Mouse (Mus musculus): Measurements from ENCODE around the gene Nudt6. TPM values are rescaled to one million over a fixed set of nuclear protein-coding genes. Genes with fewer than 3 reads are reported as not detected.

The Nudt6 gene
- polyA plus RNA-seq, 1 experiment from 2014 or later: 4.7 TPM

GRCm38 (mm10) chr3:37418341-37418740 is 1.7 kb downstream of the Nudt6 start:
- 79% methylated on average over 5 of the region's 5 CpGs for WGBS
- Histone ChIP-seq H3K4me1 (peaks cover 16% of the 10 kb centered on the region), H3K9me3 (no peaks in the 10 kb centered on the region), H3K27ac (no peak overlapping the region), H3K9ac (no peak overlapping the region), H3K27me3 (no peaks in the 10 kb centered on the region), H3K4me3 (peak overlapping the region; percentile 98), H3K4me2 (replicated peaks) (peak overlapping the region; percentile 81), H3K36me3 (no peaks in the 10 kb centered on the region)
- no peak for ATAC-seq (ENCODE audit: insufficient number of reproducible peaks, insufficient read depth, low FRiP score, low TSS enrichment)

- WGBS: 53% methylated on average over 14 of the region's 14 CpGs
- Histone ChIP-seq H3K9me3 (no peaks in the 10 kb centered on the region), H3K27me3 (no peaks in the 10 kb centered on the region), H3K9ac (no peak overlapping the region), H3K36me3 (no peaks in the 10 kb centered on the region), H3K4me3 (no peak overlapping the region), H3K4me1 (peaks cover 6% of the 10 kb centered on the region; the same call in 1 of the 2 replicates), H3K27ac (no peak overlapping the region), H3K4me2 (replicated peaks) (no peak overlapping the region)
- ATAC-seq (ENCODE audit: insufficient number of reproducible peaks, insufficient read depth, low FRiP score, low TSS enrichment): no peak
These were observed 5.5 kb downstream of the Nudt6 start for GRCm38 (mm10) chr3:37414413-37414960.

DNA sequence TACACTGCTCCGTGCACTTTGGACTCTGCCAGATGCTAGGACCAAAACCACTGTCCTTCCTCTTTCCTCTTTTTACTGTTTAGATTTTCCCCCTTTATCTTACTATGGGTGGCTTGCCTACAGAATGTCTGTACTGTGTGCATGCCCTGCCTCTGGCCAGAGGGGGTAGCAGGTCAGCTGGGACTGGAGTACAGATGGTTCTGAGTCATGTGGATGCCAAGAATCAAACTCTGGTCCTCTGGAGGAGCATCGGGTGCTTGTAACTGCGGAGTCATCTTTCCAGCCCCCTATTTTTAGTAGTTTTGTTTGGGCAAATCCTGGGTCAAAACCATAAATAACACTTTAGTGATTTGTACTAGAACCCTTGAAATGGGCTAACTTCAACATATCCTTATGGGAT is 6.6 kb downstream of the Nudt6 start:
- Histone ChIP-seq H3K9me3 (no peaks in the 10 kb centered on the region), H3K4me1 (peaks cover 1% of the 10 kb centered on the region; the same call in 1 of the 2 replicates), H3K27ac (no peak overlapping the region), H3K4me3 (no peak overlapping the region), H3K4me2 (replicated peaks) (no peak overlapping the region), H3K27me3 (no peaks in the 10 kb centered on the region), H3K9ac (no peak overlapping the region), H3K36me3 (no peaks in the 10 kb centered on the region)
- 88% methylated on average over 3 of the region's 3 CpGs for WGBS
- ATAC-seq (ENCODE audit: insufficient number of reproducible peaks, insufficient read depth, low FRiP score, low TSS enrichment): no peak

GRCm38 (mm10) chr3:37407598-37407997 is 12.4 kb downstream of the Nudt6 start:
- Histone ChIP-seq H3K9ac (no peak overlapping the region), H3K4me1 (no peaks in the 10 kb centered on the region; the same call in 1 of the 2 replicates), H3K27ac (no peak overlapping the region), H3K4me2 (replicated peaks) (no peak overlapping the region), H3K9me3 (no peaks in the 10 kb centered on the region), H3K27me3 (no peaks in the 10 kb centered on the region), H3K36me3 (no peaks in the 10 kb centered on the region), H3K4me3 (no peak overlapping the region)
- no peak for ATAC-seq (ENCODE audit: insufficient number of reproducible peaks, insufficient read depth, low FRiP score, low TSS enrichment)

GRCm38 (mm10) chr3:37401729-37402610 is 18.0 kb downstream of the Nudt6 start:
- H3K9ac ChIP-seq: no peak overlapping the region
- H3K27ac ChIP-seq: peak overlapping the region; percentile 93
- H3K36me3 ChIP-seq: no peaks in the 10 kb centered on the region

DNA sequence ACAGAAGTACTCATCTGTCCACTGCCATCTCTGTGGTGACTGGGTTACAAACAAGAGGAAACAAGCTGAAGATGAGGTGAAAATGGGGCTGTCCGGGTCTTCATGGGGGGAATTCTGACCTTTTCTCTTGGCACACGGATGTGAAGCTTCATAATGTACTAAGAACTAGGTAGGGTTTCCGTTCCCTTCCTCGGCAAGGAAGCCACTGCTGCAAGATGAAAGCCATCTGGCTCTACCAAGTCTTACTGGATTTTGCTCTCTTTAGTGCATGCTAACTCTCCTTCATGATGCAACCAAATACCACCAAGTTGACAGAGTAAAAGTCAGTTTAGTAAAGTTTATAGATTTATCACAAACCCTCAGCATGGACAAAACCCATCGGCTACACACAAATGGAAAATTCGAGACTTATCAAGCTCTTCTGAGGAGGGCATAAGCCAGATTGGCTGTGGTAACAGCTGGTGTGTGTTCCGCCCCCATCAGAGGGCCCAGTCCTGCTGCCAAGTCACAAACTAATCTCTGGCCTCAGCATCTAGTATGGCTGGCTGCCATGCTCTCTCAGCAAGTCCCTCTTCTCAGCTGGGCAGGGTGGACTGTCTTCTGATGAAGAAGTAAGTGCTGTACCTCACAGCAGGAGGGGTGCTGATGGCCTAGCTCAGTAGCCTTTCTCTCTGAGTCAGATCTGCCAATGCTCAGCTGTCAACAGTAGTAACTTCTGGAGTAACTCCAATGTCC is 21.2 kb downstream of the Nudt6 start:
- Histone ChIP-seq H3K4me3 (no peak overlapping the region), H3K9me3 (no peaks in the 10 kb centered on the region), H3K36me3 (no peaks in the 10 kb centered on the region), H3K4me1 (peaks cover 11% of the 10 kb centered on the region; the same call in 1 of the 2 replicates), H3K27me3 (no peaks in the 10 kb centered on the region), H3K9ac (no peak overlapping the region), H3K27ac (no peak overlapping the region), H3K4me2 (replicated peaks) (no peak overlapping the region)
- no peak for ATAC-seq (ENCODE audit: insufficient number of reproducible peaks, insufficient read depth, low FRiP score, low TSS enrichment)
- 84% methylated on average over 7 of the region's 7 CpGs for WGBS

More at GRCm38 (mm10) chr3:37401729-37402610, 18.0 kb downstream of the Nudt6 start:
- 44% methylated on average over 11 of the region's 11 CpGs for WGBS
- Histone ChIP-seq H3K4me2 (replicated peaks) (no peak overlapping the region), H3K4me1 (peaks cover 11% of the 10 kb centered on the region; the same call in 1 of the 2 replicates), H3K4me3 (no peak overlapping the region), H3K9me3 (no peaks in the 10 kb centered on the region), H3K27me3 (no peaks in the 10 kb centered on the region)
- peak; percentile 79; the same call in 1 of the 2 replicates for ATAC-seq (ENCODE audit: insufficient number of reproducible peaks, insufficient read depth, low FRiP score, low TSS enrichment)

DNA sequence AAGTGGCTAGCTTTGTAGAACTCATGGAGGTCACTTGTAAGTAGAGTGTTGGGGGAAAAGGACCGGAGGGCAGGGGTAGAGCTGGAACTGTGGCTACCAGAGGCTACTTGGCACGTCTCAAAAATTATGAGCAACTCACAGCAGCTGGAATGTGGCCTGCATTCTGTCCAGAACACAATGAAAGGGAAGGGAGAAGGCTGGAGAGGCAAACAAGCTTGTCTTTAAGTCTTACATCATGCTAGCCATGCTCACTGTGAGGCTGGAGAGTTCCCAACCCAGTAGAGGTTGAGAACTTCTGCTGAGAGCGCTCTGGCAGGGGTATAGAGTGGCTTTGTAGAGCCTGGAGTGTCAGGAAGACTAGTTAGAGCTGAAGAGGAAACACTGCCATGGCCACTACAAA is 22.4 kb downstream of the Nudt6 start:
- Histone ChIP-seq H3K27me3 (no peaks in the 10 kb centered on the region), H3K4me1 (peaks cover 11% of the 10 kb centered on the region; the same call in 1 of the 2 replicates), H3K27ac (no peak overlapping the region), H3K4me3 (no peak overlapping the region), H3K36me3 (no peaks in the 10 kb centered on the region), H3K4me2 (replicated peaks) (no peak overlapping the region), H3K9ac (no peak overlapping the region), H3K9me3 (no peaks in the 10 kb centered on the region)
- ATAC-seq (ENCODE audit: insufficient number of reproducible peaks, insufficient read depth, low FRiP score, low TSS enrichment): no peak
- WGBS: 78% methylated on average over 3 of the region's 3 CpGs

- no peak overlapping the region for H3K9ac ChIP-seq
- ATAC-seq (ENCODE audit: insufficient number of reproducible peaks, insufficient read depth, low FRiP score, low TSS enrichment): no peak
- H3K27ac ChIP-seq: no peak overlapping the region
- no peaks in the 10 kb centered on the region for H3K36me3 ChIP-seq
- H3K27me3 ChIP-seq: no peaks in the 10 kb centered on the region
- no peaks in the 10 kb centered on the region for H3K9me3 ChIP-seq
- H3K4me3 ChIP-seq: no peak overlapping the region
- peaks cover 8% of the 10 kb centered on the region; the same call in 1 of the 2 replicates for H3K4me1 ChIP-seq
- 84% methylated on average over 5 of the region's 5 CpGs for WGBS
- H3K4me2 ChIP-seq (replicated peaks): no peak overlapping the region
These were observed 22.9 kb downstream of the Nudt6 start for GRCm38 (mm10) chr3:37396930-37397608.

- Histone ChIP-seq H3K36me3 (no peaks in the 10 kb centered on the region), H3K4me2 (replicated peaks) (no peak overlapping the region), H3K9ac (no peak overlapping the region), H3K27me3 (no peaks in the 10 kb centered on the region), H3K4me3 (no peak overlapping the region), H3K9me3 (no peaks in the 10 kb centered on the region), H3K27ac (no peak overlapping the region), H3K4me1 (peaks cover 7% of the 10 kb centered on the region)
- 91% methylated on average over 6 of the region's 6 CpGs for WGBS
- no peak for ATAC-seq (ENCODE audit: insufficient number of reproducible peaks, insufficient read depth, low FRiP score, low TSS enrichment)
These were observed 32.7 kb downstream of the Nudt6 start for GRCm38 (mm10) chr3:37387310-37387709.

DNA sequence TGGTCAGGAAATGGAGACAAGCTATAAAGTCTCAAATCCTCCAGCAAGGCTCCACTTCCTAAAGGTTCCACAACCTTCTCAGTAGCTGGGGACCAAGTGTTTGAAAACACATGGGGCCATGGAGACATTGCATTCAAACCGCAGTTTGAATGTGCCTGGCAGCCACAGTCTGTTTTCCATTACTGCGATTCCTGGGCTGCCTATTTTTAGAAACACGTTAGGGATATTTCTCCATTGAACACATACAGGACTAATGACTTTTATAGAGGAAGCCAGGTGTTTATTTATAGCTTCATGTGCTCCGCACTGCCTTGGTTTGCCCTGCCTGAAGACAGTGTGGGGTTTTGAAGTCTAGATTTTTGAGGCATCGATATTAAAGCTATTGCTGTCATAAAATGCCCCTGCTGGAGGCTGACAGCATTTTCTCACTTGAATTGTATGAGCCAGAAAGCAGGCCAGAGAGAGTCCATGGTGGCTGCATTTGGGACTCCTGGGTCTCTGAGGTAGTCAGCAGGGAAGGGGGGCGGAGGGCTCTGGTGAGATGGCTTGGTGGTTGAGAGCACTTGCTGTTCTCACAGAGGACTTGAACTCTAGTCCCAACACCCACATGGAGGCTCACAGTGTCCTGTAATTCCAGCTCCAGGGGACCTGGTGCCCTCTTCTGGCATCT is 36.8 kb downstream of the Nudt6 start:
- 55% methylated on average over 6 of the region's 6 CpGs for WGBS
- no peaks in the 10 kb centered on the region for H3K36me3 ChIP-seq
- H3K9me3 ChIP-seq: no peaks in the 10 kb centered on the region
- H3K9ac ChIP-seq: no peak overlapping the region
- peak overlapping the region; percentile 78 for H3K27ac ChIP-seq
- no peak overlapping the region for H3K4me3 ChIP-seq
- H3K4me1 ChIP-seq: peaks cover 7% of the 10 kb centered on the region
- no peaks in the 10 kb centered on the region for H3K27me3 ChIP-seq
- no peak overlapping the region for H3K4me2 ChIP-seq (replicated peaks)
- no peak for ATAC-seq (ENCODE audit: insufficient number of reproducible peaks, insufficient read depth, low FRiP score, low TSS enrichment)

DNA sequence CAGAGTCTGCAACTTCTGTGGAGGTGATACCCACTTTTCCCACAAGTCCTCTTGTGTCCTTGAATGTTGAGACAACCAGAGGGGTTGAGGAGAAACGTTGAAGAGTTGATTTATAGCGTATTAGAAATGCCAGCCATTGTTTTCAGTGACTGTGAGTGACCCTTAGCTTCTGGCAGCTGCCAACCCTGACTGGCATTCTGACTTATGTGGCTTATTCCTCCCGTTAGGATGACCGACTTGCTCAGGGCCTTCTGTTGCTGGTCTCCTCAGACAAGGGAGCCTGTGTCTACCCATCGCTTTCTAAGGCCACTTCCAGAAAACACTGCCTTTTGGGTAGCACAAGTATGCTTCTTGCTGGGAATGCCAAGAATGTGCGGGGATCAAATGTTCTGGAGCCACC is 38.6 kb downstream of the Nudt6 start:
- ATAC-seq (ENCODE audit: insufficient number of reproducible peaks, insufficient read depth, low FRiP score, low TSS enrichment): no peak
- no peak overlapping the region for H3K9ac ChIP-seq
- H3K36me3 ChIP-seq: no peaks in the 10 kb centered on the region
- H3K4me2 ChIP-seq (replicated peaks): no peak overlapping the region
- H3K4me3 ChIP-seq: no peak overlapping the region
- H3K27me3 ChIP-seq: no peaks in the 10 kb centered on the region
- no peak overlapping the region for H3K27ac ChIP-seq
- no peaks in the 10 kb centered on the region for H3K9me3 ChIP-seq
- H3K4me1 ChIP-seq: peaks cover 7% of the 10 kb centered on the region
- WGBS: 59% methylated on average over 6 of the region's 6 CpGs

Data from embryonic facial prominence, embryonic 12.5 days (tissue).